Mouse (Mus musculus): ENCODE results near the gene Adamts9. TPM values are rescaled to one million over a fixed set of nuclear protein-coding genes. Genes with fewer than 3 reads are reported as not detected.
A peak's percentile ranks its signal among the peaks of the same experiment; 100 is the strongest.

Gene Adamts9
- polyA plus RNA-seq, 1 experiment, result 6.7 TPM

- Histone ChIP-seq H3K27ac (ENCODE audit: insufficient read depth, low read depth, low read length) (no peak overlapping the region), H3K36me3 (ENCODE audit: control insufficient read depth, insufficient read depth, low read length) (no peaks in the 10 kb centered on the region), H3K4me1 (ENCODE audit: control insufficient read depth, insufficient read depth, low read length) (no peaks in the 10 kb centered on the region; the same call in 1 of the 2 replicates), H3K4me3 (ENCODE audit: insufficient read depth, low read depth, low read length) (no peak overlapping the region), H3K27me3 (replicated peaks; ENCODE audit: control insufficient read depth, insufficient read depth, low read length) (no peaks in the 10 kb centered on the region)
- 81% methylated on average over 7 of the region's 7 CpGs for WGBS
- no peak for DNase-seq
- TF ChIP-seq POLR2A (IDR thresholded peaks at IDR 0.05; ENCODE audit: low read depth, low read length), result no peak
- no peak for TF ChIP-seq CTCF (conservative IDR thresholded peaks at IDR 0.05; ENCODE audit: insufficient read depth, insufficient read length, low read depth, low read length)
Measured at GRCm38 (mm10) chr6:92981451-92982186, 38.3 kb upstream of the Adamts9 start.

DNA sequence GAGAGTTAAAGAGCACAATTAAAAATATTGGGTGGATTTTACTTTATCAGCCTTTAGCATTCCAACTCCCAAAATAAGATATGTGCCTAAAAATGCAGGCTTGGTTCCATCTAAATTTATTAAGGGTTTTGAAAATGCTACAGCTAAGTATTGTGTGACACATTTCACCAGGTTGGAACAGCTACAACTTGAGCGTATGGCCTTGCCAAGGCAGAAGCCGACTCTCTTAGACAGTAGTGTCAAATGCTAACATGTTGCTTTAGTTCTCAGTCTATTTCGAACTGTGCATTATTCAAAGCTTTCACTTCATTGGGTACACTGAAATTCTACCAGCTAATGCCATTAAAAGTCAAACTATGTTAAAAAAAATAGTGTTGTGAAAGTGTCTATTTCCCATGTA is 30.0 kb upstream of the Adamts9 start:
- TF ChIP-seq CTCF (conservative IDR thresholded peaks at IDR 0.05; ENCODE audit: insufficient read depth, insufficient read length, low read depth, low read length) (no peak), POLR2A (IDR thresholded peaks at IDR 0.05; ENCODE audit: low read depth, low read length) (no peak)
- H3K4me1 ChIP-seq (ENCODE audit: control insufficient read depth, insufficient read depth, low read length), result peaks cover 6% of the 10 kb centered on the region; the same call in 1 of the 2 replicates
- DNase-seq, result no peak
- H3K36me3 ChIP-seq (ENCODE audit: control insufficient read depth, insufficient read depth, low read length), result no peaks in the 10 kb centered on the region
- 83% methylated on average over 3 of the region's 3 CpGs for WGBS
- no peak overlapping the region for H3K27ac ChIP-seq (ENCODE audit: insufficient read depth, low read depth, low read length)
- no peaks in the 10 kb centered on the region for H3K27me3 ChIP-seq (replicated peaks; ENCODE audit: control insufficient read depth, insufficient read depth, low read length)
- no peak overlapping the region for H3K4me3 ChIP-seq (ENCODE audit: insufficient read depth, low read depth, low read length)

- no peak for TF ChIP-seq POLR2A (IDR thresholded peaks at IDR 0.05; ENCODE audit: low read depth, low read length)
- no peak for TF ChIP-seq CTCF (conservative IDR thresholded peaks at IDR 0.05; ENCODE audit: insufficient read depth, insufficient read length, low read depth, low read length)
- no peak for DNase-seq
- Histone ChIP-seq H3K4me3 (ENCODE audit: insufficient read depth, low read depth, low read length) (no peak overlapping the region), H3K27ac (ENCODE audit: insufficient read depth, low read depth, low read length) (peak overlapping the region; percentile 63), H3K4me1 (ENCODE audit: control insufficient read depth, insufficient read depth, low read length) (peaks cover 6% of the 10 kb centered on the region; the same call in 1 of the 2 replicates), H3K36me3 (ENCODE audit: control insufficient read depth, insufficient read depth, low read length) (no peaks in the 10 kb centered on the region), H3K27me3 (replicated peaks; ENCODE audit: control insufficient read depth, insufficient read depth, low read length) (no peaks in the 10 kb centered on the region)
- WGBS, result 76% methylated on average over 3 of the region's 3 CpGs
Measured at GRCm38 (mm10) chr6:92968718-92969117, 25.4 kb upstream of the Adamts9 start.

GRCm38 (mm10) chr6:92968216-92968615 is 24.9 kb upstream of the Adamts9 start:
- no peaks in the 10 kb centered on the region for H3K36me3 ChIP-seq (ENCODE audit: control insufficient read depth, insufficient read depth, low read length)
- DNase-seq, result peak; percentile 68
- no peak for TF ChIP-seq CTCF (conservative IDR thresholded peaks at IDR 0.05; ENCODE audit: insufficient read depth, insufficient read length, low read depth, low read length)
- TF ChIP-seq POLR2A (IDR thresholded peaks at IDR 0.05; ENCODE audit: low read depth, low read length), result no peak
- H3K4me1 ChIP-seq (ENCODE audit: control insufficient read depth, insufficient read depth, low read length), result peaks cover 6% of the 10 kb centered on the region; the same call in 1 of the 2 replicates
- H3K4me3 ChIP-seq (ENCODE audit: insufficient read depth, low read depth, low read length), result no peak overlapping the region
- peak overlapping the region; percentile 63 for H3K27ac ChIP-seq (ENCODE audit: insufficient read depth, low read depth, low read length)
- no peaks in the 10 kb centered on the region for H3K27me3 ChIP-seq (replicated peaks; ENCODE audit: control insufficient read depth, insufficient read depth, low read length)
- WGBS, result 43% methylated on average over 3 of the region's 3 CpGs

DNA sequence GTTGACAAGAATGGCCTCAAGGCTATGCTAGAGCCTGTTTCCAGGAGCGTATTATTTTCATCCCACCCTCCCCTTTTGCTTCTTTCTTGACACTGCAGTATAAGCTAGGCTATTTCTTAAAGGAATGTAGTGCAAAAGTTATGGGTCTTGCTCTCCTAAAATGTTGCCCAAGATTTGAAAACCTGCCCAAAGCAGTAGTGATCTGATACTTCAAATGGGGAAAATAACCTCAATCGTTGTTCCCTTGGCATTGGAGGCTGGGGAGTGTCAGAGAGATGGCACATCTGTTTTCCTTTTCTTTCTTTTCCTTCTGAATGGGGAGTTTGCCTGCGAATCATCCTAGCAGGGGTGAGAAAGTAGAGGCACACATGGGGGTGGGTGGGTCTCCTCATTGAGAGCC is 19.7 kb upstream of the Adamts9 start:
- 73% methylated on average over 3 of the region's 3 CpGs for WGBS
- H3K27me3 ChIP-seq (replicated peaks; ENCODE audit: control insufficient read depth, insufficient read depth, low read length), result no peaks in the 10 kb centered on the region
- no peak overlapping the region for H3K27ac ChIP-seq (ENCODE audit: insufficient read depth, low read depth, low read length)
- H3K4me3 ChIP-seq (ENCODE audit: insufficient read depth, low read depth, low read length), result no peak overlapping the region
- H3K4me1 ChIP-seq (ENCODE audit: control insufficient read depth, insufficient read depth, low read length), result no peaks in the 10 kb centered on the region
- TF ChIP-seq POLR2A (IDR thresholded peaks at IDR 0.05; ENCODE audit: low read depth, low read length), result no peak
- no peak for TF ChIP-seq CTCF (conservative IDR thresholded peaks at IDR 0.05; ENCODE audit: insufficient read depth, insufficient read length, low read depth, low read length)
- DNase-seq, result no peak
- H3K36me3 ChIP-seq (ENCODE audit: control insufficient read depth, insufficient read depth, low read length), result no peaks in the 10 kb centered on the region

DNA sequence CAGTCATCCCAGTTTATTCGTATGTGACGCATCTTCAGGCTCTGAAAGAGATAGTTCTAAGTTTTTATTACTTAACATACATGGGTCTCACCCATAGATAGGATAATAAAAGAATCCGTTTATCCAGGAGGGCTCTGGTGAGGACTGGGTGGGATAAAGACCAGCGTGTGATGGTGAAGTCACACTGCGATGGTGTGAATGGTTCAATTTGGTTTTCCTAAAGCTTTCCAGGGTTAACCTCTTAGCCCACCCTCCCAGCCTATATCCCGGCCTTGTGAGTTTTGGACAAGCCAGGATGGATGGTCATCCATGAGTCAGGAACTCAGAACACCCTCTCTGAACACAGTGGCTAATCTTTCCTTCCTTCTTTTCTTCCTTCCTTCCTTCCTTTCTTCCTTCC is 17.7 kb upstream of the Adamts9 start:
- DNase-seq, result no peak
- Histone ChIP-seq H3K4me1 (ENCODE audit: control insufficient read depth, insufficient read depth, low read length) (no peaks in the 10 kb centered on the region), H3K27ac (ENCODE audit: insufficient read depth, low read depth, low read length) (no peak overlapping the region), H3K4me3 (ENCODE audit: insufficient read depth, low read depth, low read length) (no peak overlapping the region), H3K36me3 (ENCODE audit: control insufficient read depth, insufficient read depth, low read length) (no peaks in the 10 kb centered on the region), H3K27me3 (replicated peaks; ENCODE audit: control insufficient read depth, insufficient read depth, low read length) (no peaks in the 10 kb centered on the region)
- WGBS, result 94% methylated on average over 6 of the region's 6 CpGs
- TF ChIP-seq POLR2A (IDR thresholded peaks at IDR 0.05; ENCODE audit: low read depth, low read length) (no peak), CTCF (conservative IDR thresholded peaks at IDR 0.05; ENCODE audit: insufficient read depth, insufficient read length, low read depth, low read length) (no peak)

DNA sequence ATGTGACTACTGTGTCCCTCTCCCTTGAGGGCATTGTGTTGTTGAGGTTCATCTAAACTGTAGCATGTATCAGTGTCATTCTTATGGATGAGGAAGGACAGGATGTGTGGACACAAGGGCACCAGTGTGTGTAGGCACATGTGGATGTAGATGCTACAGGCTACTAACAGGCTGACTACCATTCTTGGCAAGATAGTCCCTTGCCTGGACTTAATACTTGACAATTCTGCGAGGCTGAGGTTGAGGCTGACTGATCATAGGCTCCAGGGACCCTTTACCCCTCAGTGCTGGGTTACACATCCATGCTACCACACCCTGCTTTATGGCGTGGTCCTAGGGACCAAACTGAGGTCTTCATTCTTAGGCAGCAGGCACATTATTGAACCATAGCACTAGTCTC is 16.1 kb upstream of the Adamts9 start:
- no peak overlapping the region for H3K4me3 ChIP-seq (ENCODE audit: insufficient read depth, low read depth, low read length)
- no peaks in the 10 kb centered on the region for H3K36me3 ChIP-seq (ENCODE audit: control insufficient read depth, insufficient read depth, low read length)
- H3K27me3 ChIP-seq (replicated peaks; ENCODE audit: control insufficient read depth, insufficient read depth, low read length), result no peaks in the 10 kb centered on the region
- no peak overlapping the region for H3K27ac ChIP-seq (ENCODE audit: insufficient read depth, low read depth, low read length)
- H3K4me1 ChIP-seq (ENCODE audit: control insufficient read depth, insufficient read depth, low read length), result no peaks in the 10 kb centered on the region
- 67% methylated on average over 2 of the region's 2 CpGs for WGBS
- no peak for TF ChIP-seq POLR2A (IDR thresholded peaks at IDR 0.05; ENCODE audit: low read depth, low read length)
- TF ChIP-seq CTCF (conservative IDR thresholded peaks at IDR 0.05; ENCODE audit: insufficient read depth, insufficient read length, low read depth, low read length), result no peak
- no peak for DNase-seq
